Mouse (Mus musculus): ENCODE measurements around the gene Foxk1. TPM values are rescaled to one million over a fixed set of nuclear protein-coding genes. Genes with fewer than 3 reads are reported as not detected.

Foxk1 gene
- polyA plus RNA-seq, 1 experiment: 8.2 TPM

GRCm38 (mm10) chr5:142477346-142477745, 76.0 kb downstream of the Foxk1 start:
- no peak for TF ChIP-seq CEBPB (IDR thresholded peaks at IDR 0.05; ENCODE audit: low read depth)
- TF ChIP-seq MYOG (IDR thresholded peaks at IDR 0.05; ENCODE audit: control insufficient read depth, extremely low read depth, insufficient read length): no peak
- no peak for TF ChIP-seq MYOD1 (IDR thresholded peaks at IDR 0.05; ENCODE audit: control insufficient read depth, insufficient read length, low read depth)
- no peak for TF ChIP-seq USF1 (IDR thresholded peaks at IDR 0.05; ENCODE audit: low read depth)
- H3K4me3 ChIP-seq (ENCODE audit: insufficient read depth, poor library complexity, severe bottlenecking): no peak overlapping the region
- no peaks in the 10 kb centered on the region for H3K79me3 ChIP-seq (ENCODE audit: low read depth)
- H3K79me2 ChIP-seq (ENCODE audit: control insufficient read depth, insufficient read depth): no peaks in the 10 kb centered on the region
- H3ac ChIP-seq (ENCODE audit: control insufficient read depth, insufficient read length, low read depth): no peak overlapping the region
- H3K36me3 ChIP-seq (ENCODE audit: control insufficient read depth, insufficient read depth): no peaks in the 10 kb centered on the region
- no peaks in the 10 kb centered on the region for H3K27me3 ChIP-seq (ENCODE audit: control insufficient read depth, insufficient read depth, insufficient read length)

GRCm38 (mm10) chr5:142477866-142478615, 76.7 kb downstream of the Foxk1 start:
- no peaks in the 10 kb centered on the region for H3K79me2 ChIP-seq (ENCODE audit: control insufficient read depth, insufficient read depth)
- no peaks in the 10 kb centered on the region for H3K79me3 ChIP-seq (ENCODE audit: low read depth)
- TF ChIP-seq MYOG (IDR thresholded peaks at IDR 0.05; ENCODE audit: control insufficient read depth, extremely low read depth, insufficient read length): no peak
- no peaks in the 10 kb centered on the region for H3K36me3 ChIP-seq (ENCODE audit: control insufficient read depth, insufficient read depth)
- H3ac ChIP-seq (ENCODE audit: control insufficient read depth, insufficient read length, low read depth): no peak overlapping the region
- H3K4me3 ChIP-seq (ENCODE audit: insufficient read depth, poor library complexity, severe bottlenecking): no peak overlapping the region
- H3K27me3 ChIP-seq (ENCODE audit: control insufficient read depth, insufficient read depth, insufficient read length): no peaks in the 10 kb centered on the region

GRCm38 (mm10) chr5:142478829-142479435, 77.6 kb downstream of the Foxk1 start:
- Histone ChIP-seq H3K79me2 (ENCODE audit: control insufficient read depth, insufficient read depth) (no peaks in the 10 kb centered on the region), H3ac (ENCODE audit: control insufficient read depth, insufficient read length, low read depth) (no peak overlapping the region), H3K79me3 (ENCODE audit: low read depth) (no peaks in the 10 kb centered on the region), H3K27me3 (ENCODE audit: control insufficient read depth, insufficient read depth, insufficient read length) (no peaks in the 10 kb centered on the region), H3K36me3 (ENCODE audit: control insufficient read depth, insufficient read depth) (no peaks in the 10 kb centered on the region), H3K4me3 (ENCODE audit: insufficient read depth, poor library complexity, severe bottlenecking) (no peak overlapping the region)
- TF ChIP-seq CTCF (IDR thresholded peaks at IDR 0.05; ENCODE audit: control insufficient read depth, insufficient read depth, insufficient read length) (peak; percentile 84), MAX (IDR thresholded peaks at IDR 0.05) (no peak), CEBPB (IDR thresholded peaks at IDR 0.05; ENCODE audit: low read depth) (no peak), USF1 (IDR thresholded peaks at IDR 0.05; ENCODE audit: low read depth) (no peak), FOSL1 (IDR thresholded peaks at IDR 0.05; ENCODE audit: insufficient read depth, low read length, poor library complexity, severe bottlenecking) (no peak)

- no peaks in the 10 kb centered on the region for H3K79me2 ChIP-seq (ENCODE audit: control insufficient read depth, insufficient read depth)
- no peak overlapping the region for H3ac ChIP-seq (ENCODE audit: control insufficient read depth, insufficient read length, low read depth)
These were observed 81.2 kb downstream of the Foxk1 start for GRCm38 (mm10) chr5:142482512-142482911.

GRCm38 (mm10) chr5:142483581-142483980, 82.3 kb downstream of the Foxk1 start:
- Histone ChIP-seq H3K79me2 (ENCODE audit: control insufficient read depth, insufficient read depth) (no peaks in the 10 kb centered on the region), H3K79me3 (ENCODE audit: low read depth) (no peaks in the 10 kb centered on the region), H3K27me3 (ENCODE audit: control insufficient read depth, insufficient read depth, insufficient read length) (peaks cover 5% of the 10 kb centered on the region), H3K4me3 (ENCODE audit: insufficient read depth, poor library complexity, severe bottlenecking) (no peak overlapping the region), H3K36me3 (ENCODE audit: control insufficient read depth, insufficient read depth) (no peaks in the 10 kb centered on the region), H3ac (ENCODE audit: control insufficient read depth, insufficient read length, low read depth) (no peak overlapping the region)
- TF ChIP-seq MAX (IDR thresholded peaks at IDR 0.05) (no peak), CEBPB (IDR thresholded peaks at IDR 0.05; ENCODE audit: low read depth) (no peak), MYOG (IDR thresholded peaks at IDR 0.05; ENCODE audit: control insufficient read depth, extremely low read depth, insufficient read length) (no peak), USF1 (IDR thresholded peaks at IDR 0.05; ENCODE audit: low read depth) (no peak), CTCF (IDR thresholded peaks at IDR 0.05; ENCODE audit: control insufficient read depth, insufficient read depth, insufficient read length) (no peak), MYOD1 (IDR thresholded peaks at IDR 0.05; ENCODE audit: control insufficient read depth, insufficient read length, low read depth) (no peak), FOSL1 (IDR thresholded peaks at IDR 0.05; ENCODE audit: insufficient read depth, low read length, poor library complexity, severe bottlenecking) (no peak)

More at GRCm38 (mm10) chr5:142482512-142482911, 81.2 kb downstream of the Foxk1 start:
- peaks cover 4% of the 10 kb centered on the region for H3K27me3 ChIP-seq (ENCODE audit: control insufficient read depth, insufficient read depth, insufficient read length)
- no peak overlapping the region for H3K4me3 ChIP-seq (ENCODE audit: insufficient read depth, poor library complexity, severe bottlenecking)
- H3K36me3 ChIP-seq (ENCODE audit: control insufficient read depth, insufficient read depth): no peaks in the 10 kb centered on the region
- TF ChIP-seq CEBPB (IDR thresholded peaks at IDR 0.05; ENCODE audit: low read depth) (no peak), CTCF (IDR thresholded peaks at IDR 0.05; ENCODE audit: control insufficient read depth, insufficient read depth, insufficient read length) (peak; percentile 48)
- no peaks in the 10 kb centered on the region for H3K79me3 ChIP-seq (ENCODE audit: low read depth)

- no peak overlapping the region for H3ac ChIP-seq (ENCODE audit: control insufficient read depth, insufficient read length, low read depth)
- no peaks in the 10 kb centered on the region for H3K79me3 ChIP-seq (ENCODE audit: low read depth)
- peaks cover 5% of the 10 kb centered on the region for H3K27me3 ChIP-seq (ENCODE audit: control insufficient read depth, insufficient read depth, insufficient read length)
- TF ChIP-seq MYOG (IDR thresholded peaks at IDR 0.05; ENCODE audit: control insufficient read depth, extremely low read depth, insufficient read length) (no peak), FOSL1 (IDR thresholded peaks at IDR 0.05; ENCODE audit: insufficient read depth, low read length, poor library complexity, severe bottlenecking) (no peak)
- no peaks in the 10 kb centered on the region for H3K79me2 ChIP-seq (ENCODE audit: control insufficient read depth, insufficient read depth)
- no peaks in the 10 kb centered on the region for H3K36me3 ChIP-seq (ENCODE audit: control insufficient read depth, insufficient read depth)
- no peak overlapping the region for H3K4me3 ChIP-seq (ENCODE audit: insufficient read depth, poor library complexity, severe bottlenecking)
These were observed 85.4 kb downstream of the Foxk1 start for GRCm38 (mm10) chr5:142486654-142487053.
